Mouse (Mus musculus): ENCODE results near the gene Ermn. TPM values are rescaled to one million over a fixed set of nuclear protein-coding genes. Genes with fewer than 3 reads are reported as not detected.

Ermn gene
- total RNA-seq (2021), result 10 to 100 TPM; 18.9 to 24.7 TPM

DNA sequence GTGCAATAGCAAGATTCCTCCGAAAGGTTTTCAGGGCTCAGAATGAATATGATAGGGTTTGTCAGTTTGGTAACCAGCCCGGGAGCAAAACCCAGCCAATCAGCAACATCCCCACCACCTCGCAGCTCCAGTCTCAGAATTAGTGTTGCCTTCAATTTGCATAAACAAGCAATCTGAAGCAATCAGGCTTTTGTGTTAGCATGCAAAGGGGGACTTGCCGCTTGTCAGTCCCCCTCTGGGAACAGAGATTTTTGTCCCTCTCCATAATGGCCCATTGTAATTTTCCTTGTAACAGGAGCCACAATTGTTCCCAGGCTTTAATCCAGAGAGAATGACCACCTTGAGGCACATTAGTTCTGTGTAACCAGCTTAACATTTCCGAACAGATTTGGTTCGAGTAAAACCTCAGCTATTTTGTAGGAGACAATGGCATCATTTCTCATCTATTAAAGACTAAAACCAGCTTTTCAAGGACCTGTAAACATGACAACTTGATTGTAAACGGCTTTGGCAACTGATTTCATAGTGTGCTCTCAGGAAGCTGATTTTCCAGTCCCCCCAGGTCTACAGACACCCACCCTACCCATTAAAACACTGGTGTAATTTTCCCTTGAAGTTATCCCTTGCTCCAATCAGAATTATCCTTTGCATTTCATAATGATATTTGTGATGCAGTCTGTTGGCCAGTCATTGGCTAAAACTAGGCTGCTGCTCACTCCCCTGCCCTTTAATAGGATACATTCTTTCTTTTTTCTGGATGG is at the start of gene Ermn:
Ermn (minus strand) TSS at position 44 of the 761 bp plus-strand sequence.
- DNase-seq (ENCODE audit: low spot score in 2 of 2), result no peak
- intact Hi-C loops (cut with DNase I), result loop anchor here (5.0 kb wide), 1 partner anchor 614 kb away; no protein-coding TSS in a partner anchor

GRCm38 (mm10) chr2:58094818-58095217 is 42.2 kb upstream of the Ermn start:
- intact Hi-C loops (cut with DNase I), result no loop called here

GRCm38 (mm10) chr2:58086420-58086819 is 33.8 kb upstream of the Ermn start:
- intact Hi-C loops (cut with DNase I), result no loop called here
- no peak for DNase-seq (ENCODE audit: low spot score in 2 of 2)

More at GRCm38 (mm10) chr2:58094818-58095217, 42.2 kb upstream of the Ermn start:
- DNase-seq (ENCODE audit: low spot score in 2 of 2), result no peak

GRCm38 (mm10) chr2:58079849-58080248 is 27.2 kb upstream of the Ermn start:
- intact Hi-C loops (cut with DNase I), result no loop called here
- DNase-seq (ENCODE audit: low spot score in 2 of 2), result no peak

- intact Hi-C loops (cut with DNase I), result no loop called here
Measured at GRCm38 (mm10) chr2:58055383-58055782, 2.7 kb upstream of the Ermn start.

DNA sequence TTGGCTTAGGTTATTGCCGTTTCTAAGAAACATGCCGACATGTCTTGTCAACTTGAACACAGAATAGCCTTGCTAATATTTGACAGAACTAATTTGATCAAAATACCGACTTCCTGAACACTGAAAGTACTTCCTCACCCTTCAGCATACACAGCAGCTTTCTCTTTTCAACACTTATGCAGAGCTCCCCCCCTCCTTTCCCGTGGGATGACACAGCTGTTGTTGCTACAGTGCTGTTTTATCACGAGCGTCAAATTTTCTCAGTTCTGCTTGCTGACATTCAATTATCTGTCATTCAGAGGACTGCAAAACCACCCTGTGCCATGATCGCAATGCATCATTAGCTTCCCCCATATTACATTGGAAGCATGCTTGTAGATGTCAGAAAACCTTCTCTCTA is 10.8 kb downstream of the Ermn start:
- intact Hi-C loops (cut with DNase I), result no loop called here
- DNase-seq (ENCODE audit: low spot score in 2 of 2), result peak in 1 of 2 experiments; percentile 18

More at GRCm38 (mm10) chr2:58055383-58055782, 2.7 kb upstream of the Ermn start:
- peak; percentile 34 to 51 for DNase-seq (ENCODE audit: low spot score in 2 of 2)

- intact Hi-C loops (cut with DNase I), result no loop called here
- DNase-seq (ENCODE audit: low spot score in 2 of 2), result no peak
Measured at GRCm38 (mm10) chr2:58036926-58037325, 15.7 kb downstream of the Ermn start.

DNA sequence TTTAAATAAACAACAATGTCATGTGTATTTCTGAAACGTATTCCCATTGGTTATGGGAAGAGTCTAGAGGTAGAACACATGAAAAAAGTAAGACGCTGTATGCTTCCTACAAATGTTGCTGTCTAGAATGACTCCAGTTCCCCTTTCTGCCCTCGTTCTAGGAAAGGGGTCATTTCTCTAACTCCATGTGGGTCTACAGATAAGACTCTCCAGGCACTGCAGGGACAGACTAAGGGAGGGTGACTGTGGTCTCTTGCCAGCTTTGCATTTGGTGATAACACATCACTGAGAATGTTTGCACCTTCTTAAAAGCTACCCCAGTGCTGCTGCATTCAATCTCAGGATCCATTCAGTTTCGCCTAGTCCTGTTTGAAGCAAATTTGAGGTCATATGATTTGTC is 17.0 kb downstream of the Ermn start:
- no peak for DNase-seq (ENCODE audit: low spot score in 2 of 2)
- intact Hi-C loops (cut with DNase I), result no loop called here

DNA sequence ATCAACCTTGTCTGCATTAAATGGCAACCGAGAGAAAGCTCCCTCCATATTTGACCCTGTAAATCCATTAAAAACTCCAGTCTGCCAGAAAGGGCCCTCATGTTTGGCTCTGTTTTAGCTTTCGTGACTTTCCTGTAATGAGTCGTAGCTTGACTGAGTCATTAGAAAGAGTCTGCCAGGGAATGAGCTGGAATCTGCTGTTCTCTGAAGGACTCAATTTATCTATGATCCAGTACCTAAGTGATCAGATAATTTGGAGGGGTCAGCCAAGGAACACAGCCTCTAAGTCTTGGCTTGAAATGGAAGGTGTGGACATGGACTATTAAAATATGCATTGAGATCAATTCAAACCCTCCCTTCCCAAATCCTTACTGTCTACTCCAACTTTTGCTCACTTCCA is 21.2 kb downstream of the Ermn start:
- intact Hi-C loops (cut with DNase I), result no loop called here
- no peak for DNase-seq (ENCODE audit: low spot score in 2 of 2)

- DNase-seq (ENCODE audit: low spot score in 2 of 2), result no peak
- intact Hi-C loops (cut with DNase I), result loop anchor here (1.0 to 5.0 kb wide), 2 partner anchors 428 to 639 kb away; no protein-coding TSS in a partner anchor
Measured at GRCm38 (mm10) chr2:58029404-58029803, 23.3 kb downstream of the Ermn start.

- intact Hi-C loops (cut with DNase I), result loop anchor here (5.0 kb wide), 1 partner anchor 431 kb away; no protein-coding TSS in a partner anchor
- DNase-seq (ENCODE audit: low spot score in 2 of 2), result no peak
Measured at GRCm38 (mm10) chr2:58026740-58027139, 25.9 kb downstream of the Ermn start.

GRCm38 (mm10) chr2:58023556-58023955 is 29.1 kb downstream of the Ermn start:
- intact Hi-C loops (cut with DNase I), result no loop called here
- no peak for DNase-seq (ENCODE audit: low spot score in 2 of 2)

DNA sequence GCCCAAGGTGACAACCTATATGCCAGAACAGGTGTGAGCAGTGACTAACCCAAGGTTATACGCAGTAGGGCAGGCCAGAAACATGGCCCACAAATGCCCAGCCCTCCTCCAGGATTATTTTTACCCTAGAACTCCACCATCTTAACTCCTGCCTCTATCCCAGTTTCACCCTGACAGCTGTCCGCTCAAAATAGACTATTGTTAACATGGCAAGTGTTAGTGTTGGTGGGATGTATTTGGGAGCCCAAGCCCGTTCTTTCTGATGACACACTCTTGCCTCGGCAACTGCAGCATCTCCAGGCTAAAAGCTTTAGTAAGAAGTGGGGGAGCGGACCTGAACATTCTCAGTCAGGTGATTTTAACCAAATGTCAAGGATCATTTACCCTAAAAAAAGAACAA is 45.6 kb downstream of the Ermn start:
- no peak for DNase-seq (ENCODE audit: low spot score in 2 of 2)
- intact Hi-C loops (cut with DNase I), result no loop called here

GRCm38 (mm10) chr2:58001497-58001896 is 51.2 kb downstream of the Ermn start:
- intact Hi-C loops (cut with DNase I), result no loop called here
- no peak for DNase-seq (ENCODE audit: low spot score in 2 of 2)

GRCm38 (mm10) chr2:57997752-57998430 is 54.8 kb downstream of the Ermn start, which contains the start of gene Galnt5:
Galnt5 (plus strand) TSS chr2:57997884.
- intact Hi-C loops (cut with DNase I), result no loop called here
- no peak for DNase-seq (ENCODE audit: low spot score in 2 of 2)

Other genes starting within 250 kb of the Ermn start
- gene Galnt5, start 55.0 kb downstream of the Ermn start, total RNA-seq (2021), result not detected
- gene Cytip, start 142.7 kb upstream of the Ermn start, total RNA-seq (2021), result not detected

Measured in left cerebral cortex, postnatal 36 days (tissue).